Mouse (Mus musculus) brain, embryonic 14.5 days (tissue): ENCODE data around the gene Pgs1. TPM values are rescaled to one million over a fixed set of nuclear protein-coding genes. Genes with fewer than 3 reads are reported as not detected.
A peak's percentile ranks its signal among the peaks of the same experiment; 100 is the strongest.

Experiments used
- DNase-seq: peaks from one replicate; pipeline ENCODE4 v3.0.0-alpha.2; 2011; ENCODE audit warnings: low read depth
- CTCF ChIP-seq: fragments of 200-500 bp; IDR thresholded peaks from 2 replicates; pipeline ENCODE4 v1.5.1; 2012; ENCODE audit warnings: inconsistent platforms, mild to moderate bottlenecking, moderate library complexity, borderline replicate concordance; ENCODE audit not compliant: insufficient read depth, insufficient read length; ENCODE audit errors: extremely low read depth
- POLR2A ChIP-seq: fragments of 200-500 bp; IDR thresholded peaks from 2 replicates; pipeline ENCODE4 v1.6.1; 2012; ENCODE audit warnings: mild to moderate bottlenecking, inconsistent platforms, borderline replicate concordance; ENCODE audit not compliant: poor library complexity, insufficient read depth, insufficient read length, severe bottlenecking; ENCODE audit errors: extremely low read depth
- polyA plus RNA-seq: library from polyadenylated mRNA; depleted of rRNA; stranded (reverse); fragments of >200 nt; gene quantifications from 2 replicates; pipeline ENCODE4 v1.2.3, GENCODE M21; 2012

Pgs1 gene
- polyA plus RNA-seq, 1 experiment: 48.5 TPM

- TF ChIP-seq POLR2A: no peak
- no peak for TF ChIP-seq CTCF
- DNase-seq: no peak
Observed at GRCm38 (mm10) chr11:117998356-117998755, 12.3 kb downstream of the Pgs1 start.

- no peak for DNase-seq
- TF ChIP-seq POLR2A (no peak), CTCF (no peak)
Observed at GRCm38 (mm10) chr11:117999260-117999934, 13.3 kb downstream of the Pgs1 start.

- no peak for DNase-seq
- TF ChIP-seq POLR2A: no peak
- no peak for TF ChIP-seq CTCF
Observed at GRCm38 (mm10) chr11:118000083-118000482, 14.0 kb downstream of the Pgs1 start.

GRCm38 (mm10) chr11:118000565-118001215 is 14.6 kb downstream of the Pgs1 start:
- TF ChIP-seq POLR2A (no peak), CTCF (no peak)
- no peak for DNase-seq

GRCm38 (mm10) chr11:118003176-118003575 is 17.1 kb downstream of the Pgs1 start:
- DNase-seq: no peak
- TF ChIP-seq CTCF (no peak), POLR2A (no peak)

GRCm38 (mm10) chr11:118003718-118004117 is 17.6 kb downstream of the Pgs1 start:
- no peak for DNase-seq
- no peak for TF ChIP-seq CTCF
- no peak for TF ChIP-seq POLR2A

- no peak for DNase-seq
- TF ChIP-seq CTCF (no peak), POLR2A (no peak)
Observed at GRCm38 (mm10) chr11:118004217-118004616, 18.1 kb downstream of the Pgs1 start.

- peak; percentile 7 for DNase-seq
Observed at GRCm38 (mm10) chr11:118007460-118008143, 21.5 kb downstream of the Pgs1 start.

GRCm38 (mm10) chr11:118008144-118008805 is 22.2 kb downstream of the Pgs1 start:
- no peak for TF ChIP-seq CTCF
- TF ChIP-seq POLR2A: no peak
- no peak for DNase-seq

More at GRCm38 (mm10) chr11:118007460-118008143, 21.5 kb downstream of the Pgs1 start:
- TF ChIP-seq CTCF: no peak
- no peak for TF ChIP-seq POLR2A

GRCm38 (mm10) chr11:118008843-118009242 is 22.8 kb downstream of the Pgs1 start:
- no peak for DNase-seq
- TF ChIP-seq CTCF (no peak), POLR2A (no peak)
